Mouse (Mus musculus): Measurements from ENCODE around the gene Paxbp1. TPM values are rescaled to one million over a fixed set of nuclear protein-coding genes. Genes with fewer than 3 reads are reported as not detected.

Gene Paxbp1
- polyA plus RNA-seq, 1 experiment from 2014 or later: 80.7 TPM

DNA sequence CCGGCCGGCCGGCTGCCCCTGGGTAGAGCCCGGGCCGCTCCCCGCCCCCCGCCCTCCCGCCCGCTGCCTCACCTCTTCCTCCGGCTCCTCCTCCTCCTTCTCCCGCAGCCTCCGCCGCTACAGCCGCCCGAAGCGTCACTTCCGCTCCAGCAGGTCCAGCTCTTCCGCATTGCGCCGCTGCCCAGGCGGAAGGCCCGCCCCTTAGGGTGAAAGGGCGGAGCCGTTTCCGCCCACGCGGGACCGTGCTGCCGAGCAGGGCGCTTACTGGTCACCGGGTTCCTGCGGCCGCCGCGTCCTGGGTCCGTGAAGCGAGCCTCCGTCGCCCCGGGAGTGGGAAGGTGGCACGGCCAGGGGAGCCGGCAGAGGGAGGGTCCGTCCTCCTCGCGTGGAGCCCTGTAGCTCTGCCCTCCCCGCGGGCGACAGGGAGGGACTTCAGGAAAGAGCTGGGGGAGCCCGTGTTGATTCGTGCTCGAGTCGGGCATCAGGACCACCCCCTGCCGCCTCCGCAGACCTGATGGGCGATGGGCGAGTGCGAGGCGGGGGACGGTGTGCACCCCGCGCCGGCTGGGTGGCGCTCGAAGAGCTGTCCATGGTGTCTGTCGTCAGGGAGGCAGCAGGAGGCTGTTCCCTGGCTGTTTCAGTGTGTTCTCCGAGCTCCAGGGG is 33.2 kb downstream of the Paxbp1 start, which contains the start of gene Synj1:
Synj1 (minus strand) TSS at position 288 of the 663 bp plus-strand sequence.
- peak within 1 kb of the TSS; percentile 83 for H3K4me2 ChIP-seq
- peak within 1 kb of the TSS; percentile 98 for H3K27ac ChIP-seq
- H3K36me3 ChIP-seq (replicated peaks): peaks cover 21% of the 10 kb centered on the region
- peak within 1 kb of the TSS; percentile 91 for H3K9ac ChIP-seq
- H3K4me1 ChIP-seq: peaks cover 22% of the 10 kb centered on the region
- no peaks in the 10 kb centered on the region for H3K9me3 ChIP-seq
- WGBS: under 1% methylated on average over 65 of the region's 66 CpGs
- peak; percentile 97 for ATAC-seq (replicated peaks)
- peak within 1 kb of the TSS; percentile 98 for H3K4me3 ChIP-seq
- H3K27me3 ChIP-seq (replicated peaks): no peaks in the 10 kb centered on the region

GRCm38 (mm10) chr16:91010581-91011020 is 33.7 kb downstream of the Paxbp1 start:
- H3K4me1 ChIP-seq: peaks cover 22% of the 10 kb centered on the region
- peak overlapping the region; percentile 98 for H3K27ac ChIP-seq
- H3K36me3 ChIP-seq (replicated peaks): peaks cover 16% of the 10 kb centered on the region
- H3K9ac ChIP-seq: peak overlapping the region; percentile 91
- peak overlapping the region; percentile 98 for H3K4me3 ChIP-seq
- WGBS: under 1% methylated on average over 31 of the region's 42 CpGs
- H3K4me2 ChIP-seq: peak overlapping the region; percentile 83
- no peaks in the 10 kb centered on the region for H3K27me3 ChIP-seq (replicated peaks)
- no peaks in the 10 kb centered on the region for H3K9me3 ChIP-seq
- ATAC-seq (replicated peaks): peak; percentile 74

- H3K27me3 ChIP-seq (replicated peaks): no peaks in the 10 kb centered on the region
- ATAC-seq (replicated peaks): no peak
- WGBS: 1% methylated on average over 19 of the region's 19 CpGs
- H3K4me3 ChIP-seq: peak overlapping the region; percentile 98
- H3K27ac ChIP-seq: peak overlapping the region; percentile 98
- H3K9ac ChIP-seq: peak overlapping the region; percentile 91
- H3K4me2 ChIP-seq: peak overlapping the region; percentile 83
- no peaks in the 10 kb centered on the region for H3K9me3 ChIP-seq
- H3K4me1 ChIP-seq: peaks cover 22% of the 10 kb centered on the region
- peaks cover 10% of the 10 kb centered on the region; the same call in 1 of the 2 replicates for H3K36me3 ChIP-seq (replicated peaks)
Measured at GRCm38 (mm10) chr16:91009942-91010529, 34.3 kb downstream of the Paxbp1 start.

DNA sequence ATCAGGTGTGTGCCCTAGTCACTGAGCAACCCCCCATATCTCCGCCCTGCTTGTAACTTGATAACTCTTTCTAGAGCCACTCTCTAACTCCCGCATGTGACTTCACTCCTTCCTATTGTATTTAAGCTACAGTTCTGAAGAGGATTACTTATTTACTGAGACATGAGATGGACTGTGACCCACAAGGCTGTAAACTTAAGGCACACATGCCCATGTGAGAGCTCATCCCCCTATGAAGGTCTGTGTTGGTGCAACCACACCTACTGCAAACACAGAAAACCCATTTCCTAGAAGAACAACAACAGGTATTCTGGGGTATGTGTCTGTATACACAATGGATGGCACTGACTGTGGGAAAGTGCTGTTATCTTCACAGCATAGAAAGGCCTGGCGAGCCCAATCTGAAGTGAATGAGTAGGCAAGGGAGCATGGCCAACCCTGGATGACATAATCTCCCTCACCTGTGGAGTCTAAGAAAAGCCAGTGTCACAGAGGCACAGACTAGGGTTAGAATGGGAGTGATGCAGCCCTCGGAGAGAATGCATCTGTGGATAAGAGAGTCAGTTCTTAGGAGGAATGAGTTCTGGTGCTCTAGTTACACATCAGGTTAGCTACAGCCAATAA is 39.3 kb downstream of the Paxbp1 start:
- Histone ChIP-seq H3K9me3 (no peaks in the 10 kb centered on the region), H3K4me3 (no peak overlapping the region), H3K4me1 (peaks cover 11% of the 10 kb centered on the region), H3K36me3 (replicated peaks) (0 out of 2 replicates have a peak, but pooled peaks cover 4% of the 10 kb centered on the region), H3K4me2 (no peak overlapping the region), H3K27ac (no peak overlapping the region), H3K9ac (no peak overlapping the region), H3K27me3 (replicated peaks) (no peaks in the 10 kb centered on the region)
- 92% methylated on average over 4 of the region's 4 CpGs for WGBS
- no peak for ATAC-seq (replicated peaks)

DNA sequence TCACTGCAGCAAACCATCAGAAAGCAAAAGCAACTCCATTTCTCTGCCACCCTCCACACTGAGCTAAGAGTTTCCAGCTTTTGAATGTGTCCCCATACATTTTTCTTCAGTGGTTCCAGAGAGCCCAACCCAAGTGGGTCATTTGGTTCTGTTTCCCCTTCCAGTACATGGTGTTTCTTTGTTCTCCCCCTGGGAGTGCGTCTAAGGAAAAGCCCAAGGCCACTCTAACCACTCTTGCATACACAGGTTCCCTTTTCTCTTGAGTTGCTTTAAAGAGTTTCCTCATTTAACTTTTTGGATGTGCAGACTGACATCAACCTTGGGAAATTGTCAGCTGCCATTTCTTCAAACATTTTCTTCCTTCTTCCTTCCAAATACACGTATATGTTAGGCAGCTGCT is 43.2 kb downstream of the Paxbp1 start:
- Histone ChIP-seq H3K27me3 (replicated peaks) (no peaks in the 10 kb centered on the region), H3K36me3 (replicated peaks) (0 out of 2 replicates have a peak, but pooled peaks cover 4% of the 10 kb centered on the region), H3K4me2 (no peak overlapping the region), H3K9me3 (no peaks in the 10 kb centered on the region), H3K4me1 (peaks cover 4% of the 10 kb centered on the region), H3K27ac (no peak overlapping the region), H3K9ac (no peak overlapping the region), H3K4me3 (no peak overlapping the region)
- WGBS: 90% methylated on average over 2 of the region's 2 CpGs
- ATAC-seq (replicated peaks): no peak

GRCm38 (mm10) chr16:90999827-91000226 is 44.5 kb downstream of the Paxbp1 start:
- H3K27me3 ChIP-seq (replicated peaks): no peaks in the 10 kb centered on the region
- no peak overlapping the region for H3K4me3 ChIP-seq
- peaks cover 4% of the 10 kb centered on the region for H3K4me1 ChIP-seq
- 47% methylated on average over 4 of the region's 4 CpGs for WGBS
- 0 out of 2 replicates have a peak, but pooled peaks cover 4% of the 10 kb centered on the region for H3K36me3 ChIP-seq (replicated peaks)
- H3K9me3 ChIP-seq: no peaks in the 10 kb centered on the region
- ATAC-seq (replicated peaks): no peak
- H3K27ac ChIP-seq: no peak overlapping the region
- H3K9ac ChIP-seq: no peak overlapping the region
- no peak overlapping the region for H3K4me2 ChIP-seq

DNA sequence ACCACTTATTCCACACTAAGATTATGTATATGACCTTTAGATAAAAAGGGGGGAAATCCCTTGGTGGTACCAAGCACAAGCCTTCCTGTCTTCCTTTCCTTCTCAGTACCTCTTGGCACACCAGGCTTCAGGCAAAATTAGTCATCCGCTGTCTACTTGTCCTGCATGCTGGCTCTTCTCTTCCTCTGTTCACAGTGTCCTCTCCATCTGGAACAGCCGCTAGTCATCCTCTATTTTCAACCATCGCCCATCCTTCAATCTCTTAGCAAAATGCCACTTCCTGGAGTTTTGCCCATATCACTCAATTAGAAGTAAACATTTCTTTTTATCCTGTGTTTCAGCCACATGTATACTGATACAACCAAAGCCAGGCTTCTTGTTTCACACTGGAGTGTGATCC is 46.5 kb downstream of the Paxbp1 start:
- Histone ChIP-seq H3K27ac (no peak overlapping the region), H3K4me1 (peaks cover 4% of the 10 kb centered on the region), H3K27me3 (replicated peaks) (no peaks in the 10 kb centered on the region), H3K9me3 (no peaks in the 10 kb centered on the region), H3K36me3 (replicated peaks) (peaks cover 4% of the 10 kb centered on the region; the same call in 1 of the 2 replicates), H3K4me2 (no peak overlapping the region), H3K4me3 (no peak overlapping the region), H3K9ac (no peak overlapping the region)
- WGBS: 91% methylated on average over 3 of the region's 3 CpGs
- ATAC-seq (replicated peaks): no peak

DNA sequence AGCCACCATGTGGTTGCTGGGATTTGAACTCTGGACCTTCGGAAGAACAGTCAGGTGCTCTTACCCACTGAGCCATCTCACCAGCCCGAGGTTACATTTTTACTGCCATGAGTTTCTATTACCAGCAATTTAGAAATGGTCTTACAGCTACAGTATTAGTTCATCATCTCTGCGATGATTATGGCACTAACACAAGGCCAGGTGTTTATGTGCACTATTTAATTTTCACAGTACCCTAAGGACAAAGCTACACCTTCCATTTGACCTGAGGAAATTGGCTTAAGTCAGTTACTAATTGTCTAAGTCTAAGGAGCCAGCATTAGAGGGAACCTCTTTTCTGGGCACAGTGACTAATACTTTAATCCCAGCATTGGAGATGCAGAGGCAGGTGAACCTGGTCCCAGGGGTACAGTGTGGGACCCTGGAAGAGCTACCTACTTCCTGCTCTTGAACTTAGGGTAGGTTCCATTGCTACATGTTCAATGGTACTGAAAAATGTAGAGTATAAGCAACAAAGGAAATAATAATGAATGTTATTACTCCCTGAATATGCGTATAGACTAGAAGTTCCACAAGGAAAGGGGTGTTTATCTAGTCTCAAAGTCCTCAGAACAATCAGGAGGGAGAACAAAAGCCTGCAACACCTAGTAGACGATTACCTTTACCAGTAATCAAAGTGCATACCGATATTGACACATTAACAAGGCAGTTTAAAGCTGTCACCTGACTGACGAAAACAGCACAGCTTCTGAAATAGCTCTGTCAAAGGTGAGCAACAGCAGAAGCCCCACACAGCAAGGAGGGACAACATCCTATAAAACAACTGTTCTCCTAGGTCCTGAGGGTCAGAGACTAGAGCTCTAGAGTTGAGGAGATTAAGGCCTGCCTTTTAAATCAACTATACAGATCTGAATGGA is 47.8 kb downstream of the Paxbp1 start:
- H3K27me3 ChIP-seq (replicated peaks): no peaks in the 10 kb centered on the region
- ATAC-seq (replicated peaks): no peak
- no peak overlapping the region for H3K27ac ChIP-seq
- 92% methylated on average over 7 of the region's 7 CpGs for WGBS
- H3K4me1 ChIP-seq: peaks cover 4% of the 10 kb centered on the region
- H3K4me3 ChIP-seq: no peak overlapping the region
- H3K36me3 ChIP-seq (replicated peaks): peaks cover 4% of the 10 kb centered on the region; the same call in 1 of the 2 replicates
- no peaks in the 10 kb centered on the region for H3K9me3 ChIP-seq
- H3K9ac ChIP-seq: no peak overlapping the region
- H3K4me2 ChIP-seq: no peak overlapping the region

GRCm38 (mm10) chr16:90995498-90995897 is 48.8 kb downstream of the Paxbp1 start:
- peaks cover 12% of the 10 kb centered on the region for H3K36me3 ChIP-seq (replicated peaks)
- WGBS: 78% methylated on average over 5 of the region's 5 CpGs

GRCm38 (mm10) chr16:90995023-90995422 is 49.3 kb downstream of the Paxbp1 start:
- Histone ChIP-seq H3K36me3 (replicated peaks) (peaks cover 16% of the 10 kb centered on the region), H3K4me3 (no peak overlapping the region), H3K27ac (no peak overlapping the region), H3K27me3 (replicated peaks) (no peaks in the 10 kb centered on the region), H3K4me2 (no peak overlapping the region), H3K4me1 (peaks cover 4% of the 10 kb centered on the region), H3K9me3 (no peaks in the 10 kb centered on the region), H3K9ac (no peak overlapping the region)
- no peak for ATAC-seq (replicated peaks)
- WGBS: 77% methylated on average over 4 of the region's 4 CpGs

More at GRCm38 (mm10) chr16:90995498-90995897, 48.8 kb downstream of the Paxbp1 start:
- Histone ChIP-seq H3K4me1 (peaks cover 4% of the 10 kb centered on the region), H3K27ac (no peak overlapping the region), H3K27me3 (replicated peaks) (no peaks in the 10 kb centered on the region), H3K9me3 (no peaks in the 10 kb centered on the region), H3K4me3 (no peak overlapping the region), H3K9ac (no peak overlapping the region), H3K4me2 (no peak overlapping the region)
- ATAC-seq (replicated peaks): no peak

GRCm38 (mm10) chr16:90989162-90989561 is 55.2 kb downstream of the Paxbp1 start:
- Histone ChIP-seq H3K27ac (no peak overlapping the region), H3K4me3 (no peak overlapping the region), H3K27me3 (replicated peaks) (no peaks in the 10 kb centered on the region), H3K9ac (no peak overlapping the region), H3K9me3 (no peaks in the 10 kb centered on the region), H3K4me2 (no peak overlapping the region), H3K4me1 (no peaks in the 10 kb centered on the region), H3K36me3 (replicated peaks) (peaks cover 28% of the 10 kb centered on the region)
- no peak for ATAC-seq (replicated peaks)
- 93% methylated on average over 8 of the region's 8 CpGs for WGBS

All from midbrain, embryonic 15.5 days (tissue).